Mouse (Mus musculus): ENCODE results near the gene Gm13691. TPM values are rescaled to one million over a fixed set of nuclear protein-coding genes. Genes with fewer than 3 reads are reported as not detected.
"Not testable (repeated sequence)": the region's sequence is repeated elsewhere in the genome, so short reads cannot be mapped to it uniquely, and the experiment has no call there.

Gm13691 gene
- total and polyA plus RNA-seq, 2 experiments, result not detected

- not testable (repeated sequence) for H3K79me2 ChIP-seq (ENCODE audit: control insufficient read depth, insufficient read depth, low read length); DNase-seq (ENCODE audit: extremely low read depth, low read depth, low spot score); H3K9ac ChIP-seq (ENCODE audit: low read depth, low read length); H3K4me3 ChIP-seq (ENCODE audit: insufficient read depth, low read depth, low read length); H3K4me1 ChIP-seq (ENCODE audit: control insufficient read depth, insufficient read depth, low read length); H3K36me3 ChIP-seq (ENCODE audit: control insufficient read depth, insufficient read depth, low read length); H3K27ac ChIP-seq (replicated peaks; ENCODE audit: insufficient read depth, low read depth, low read length); H3K27me3 ChIP-seq (ENCODE audit: control insufficient read depth, insufficient read depth, low read length)
- no CpG with 5 or more reads among the region's 6 CpGs for WGBS
Measured at GRCm38 (mm10) chr2:83984443-83984842, 5.9 kb upstream of the Gm13691 start, which contains the start of gene Gm13697. TSS of gene Gm13697 (plus strand) at chr2:83984743.

DNA sequence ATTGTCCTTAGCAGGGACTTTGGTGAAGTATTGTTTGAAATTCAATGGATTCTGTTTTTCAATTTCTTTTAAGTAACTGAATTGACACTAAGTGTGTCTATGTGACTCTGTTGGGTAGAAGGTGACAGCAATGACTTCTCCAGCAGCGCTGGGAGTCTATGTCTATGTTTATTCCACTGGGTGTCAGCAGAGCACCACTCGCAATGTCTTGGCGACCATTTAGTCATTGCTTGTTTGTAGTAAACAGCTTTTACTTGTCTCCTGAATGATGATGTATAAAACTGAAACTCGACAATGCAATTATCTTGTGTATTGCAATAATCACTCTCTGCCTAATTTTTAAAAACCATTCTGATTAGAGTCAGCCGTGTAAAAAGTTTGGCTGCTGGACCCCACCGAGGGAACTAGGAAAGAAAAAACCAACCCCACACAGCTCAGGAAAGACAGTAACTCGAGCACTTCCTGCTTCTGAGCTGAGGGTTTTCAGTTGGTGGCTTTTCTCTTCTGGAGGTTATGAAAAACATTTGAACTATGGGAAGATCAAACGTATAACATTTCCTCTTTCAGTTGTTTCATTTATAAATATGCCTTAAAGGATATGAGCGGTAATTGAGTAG lies 3.4 kb downstream of the Gm13691 start:
- H3K27ac ChIP-seq (replicated peaks; ENCODE audit: insufficient read depth, low read depth, low read length), result not testable (repeated sequence)

GRCm38 (mm10) chr2:83994526-83994925 lies 4.2 kb downstream of the Gm13691 start:
- not testable (repeated sequence) for H3K27ac ChIP-seq (replicated peaks; ENCODE audit: insufficient read depth, low read depth, low read length); H3K79me2 ChIP-seq (ENCODE audit: control insufficient read depth, insufficient read depth, low read length); H3K9ac ChIP-seq (ENCODE audit: low read depth, low read length); H3K4me3 ChIP-seq (ENCODE audit: insufficient read depth, low read depth, low read length); H3K27me3 ChIP-seq (ENCODE audit: control insufficient read depth, insufficient read depth, low read length); DNase-seq (ENCODE audit: extremely low read depth, low read depth, low spot score); H3K4me1 ChIP-seq (ENCODE audit: control insufficient read depth, insufficient read depth, low read length); H3K36me3 ChIP-seq (ENCODE audit: control insufficient read depth, insufficient read depth, low read length)
- 92% methylated on average over 2 of the region's 3 CpGs for WGBS

More for the DNA sequence above, 3.4 kb downstream of the Gm13691 start:
- not testable (repeated sequence) for H3K4me3 ChIP-seq (ENCODE audit: insufficient read depth, low read depth, low read length); H3K79me2 ChIP-seq (ENCODE audit: control insufficient read depth, insufficient read depth, low read length); H3K27me3 ChIP-seq (ENCODE audit: control insufficient read depth, insufficient read depth, low read length); H3K9ac ChIP-seq (ENCODE audit: low read depth, low read length); DNase-seq (ENCODE audit: extremely low read depth, low read depth, low spot score); H3K36me3 ChIP-seq (ENCODE audit: control insufficient read depth, insufficient read depth, low read length); H3K4me1 ChIP-seq (ENCODE audit: control insufficient read depth, insufficient read depth, low read length)
- 58% methylated on average over 8 of the region's 9 CpGs for WGBS

- WGBS, result 71% methylated on average over 1 of the region's 1 CpGs
- Histone ChIP-seq H3K9ac (ENCODE audit: low read depth, low read length) (no peak overlapping the region), H3K27me3 (ENCODE audit: control insufficient read depth, insufficient read depth, low read length) (no peaks in the 10 kb centered on the region), H3K4me1 (ENCODE audit: control insufficient read depth, insufficient read depth, low read length) (no peaks in the 10 kb centered on the region), H3K36me3 (ENCODE audit: control insufficient read depth, insufficient read depth, low read length) (no peaks in the 10 kb centered on the region), H3K4me3 (ENCODE audit: insufficient read depth, low read depth, low read length) (no peak overlapping the region), H3K79me2 (ENCODE audit: control insufficient read depth, insufficient read depth, low read length) (no peaks in the 10 kb centered on the region), H3K27ac (replicated peaks; ENCODE audit: insufficient read depth, low read depth, low read length) (no peak overlapping the region)
- TF ChIP-seq CTCF (IDR thresholded peaks at IDR 0.05; ENCODE audit: low read depth, low read length) (no peak), POLR2A (IDR thresholded peaks at IDR 0.05; ENCODE audit: extremely low read depth, insufficient read depth, low read length) (no peak)
- no peak for DNase-seq (ENCODE audit: extremely low read depth, low read depth, low spot score)
Measured at GRCm38 (mm10) chr2:84008913-84009312, 18.6 kb downstream of the Gm13691 start.

- H3K36me3 ChIP-seq (ENCODE audit: control insufficient read depth, insufficient read depth, low read length), result no peaks in the 10 kb centered on the region
- no peak for DNase-seq (ENCODE audit: extremely low read depth, low read depth, low spot score)
- TF ChIP-seq POLR2A (IDR thresholded peaks at IDR 0.05; ENCODE audit: extremely low read depth, insufficient read depth, low read length) (no peak), CTCF (IDR thresholded peaks at IDR 0.05; ENCODE audit: low read depth, low read length) (no peak)
Measured at GRCm38 (mm10) chr2:84009818-84010217, 19.5 kb downstream of the Gm13691 start.

DNA sequence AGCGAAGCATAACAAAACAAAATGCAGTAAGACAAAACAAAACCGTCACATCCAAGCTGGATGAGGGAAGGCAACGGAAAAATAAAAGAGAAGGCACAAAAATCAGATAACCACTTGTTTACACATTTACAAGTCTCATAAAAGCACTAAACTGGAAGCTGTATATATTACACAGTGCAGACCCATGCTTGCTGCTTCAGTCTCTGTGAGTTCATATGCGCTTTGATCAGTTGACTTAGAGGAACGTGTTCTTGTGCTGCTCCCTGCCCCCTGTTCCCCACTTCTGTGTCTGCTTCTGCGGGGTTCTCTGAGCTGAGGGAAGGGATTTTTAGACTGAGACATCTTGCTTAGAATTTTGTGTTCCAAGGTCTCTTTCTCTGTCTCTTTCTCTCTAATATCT lies 24.2 kb downstream of the Gm13691 start:
- Histone ChIP-seq H3K27me3 (ENCODE audit: control insufficient read depth, insufficient read depth, low read length) (no peaks in the 10 kb centered on the region), H3K9ac (ENCODE audit: low read depth, low read length) (no peak overlapping the region), H3K27ac (replicated peaks; ENCODE audit: insufficient read depth, low read depth, low read length) (no peak overlapping the region), H3K4me1 (ENCODE audit: control insufficient read depth, insufficient read depth, low read length) (no peaks in the 10 kb centered on the region), H3K4me3 (ENCODE audit: insufficient read depth, low read depth, low read length) (no peak overlapping the region), H3K36me3 (ENCODE audit: control insufficient read depth, insufficient read depth, low read length) (no peaks in the 10 kb centered on the region), H3K79me2 (ENCODE audit: control insufficient read depth, insufficient read depth, low read length) (no peaks in the 10 kb centered on the region)
- TF ChIP-seq POLR2A (IDR thresholded peaks at IDR 0.05; ENCODE audit: extremely low read depth, insufficient read depth, low read length) (no peak), CTCF (IDR thresholded peaks at IDR 0.05; ENCODE audit: low read depth, low read length) (no peak)
- WGBS, result 72% methylated on average over 6 of the region's 6 CpGs
- DNase-seq (ENCODE audit: extremely low read depth, low read depth, low spot score), result no peak

More at GRCm38 (mm10) chr2:84009818-84010217, 19.5 kb downstream of the Gm13691 start:
- Histone ChIP-seq H3K4me3 (ENCODE audit: insufficient read depth, low read depth, low read length) (no peak overlapping the region), H3K4me1 (ENCODE audit: control insufficient read depth, insufficient read depth, low read length) (no peaks in the 10 kb centered on the region), H3K79me2 (ENCODE audit: control insufficient read depth, insufficient read depth, low read length) (no peaks in the 10 kb centered on the region), H3K9ac (ENCODE audit: low read depth, low read length) (no peak overlapping the region), H3K27ac (replicated peaks; ENCODE audit: insufficient read depth, low read depth, low read length) (no peak overlapping the region), H3K27me3 (ENCODE audit: control insufficient read depth, insufficient read depth, low read length) (no peaks in the 10 kb centered on the region)
- WGBS, result 57% methylated on average over 3 of the region's 3 CpGs

DNA sequence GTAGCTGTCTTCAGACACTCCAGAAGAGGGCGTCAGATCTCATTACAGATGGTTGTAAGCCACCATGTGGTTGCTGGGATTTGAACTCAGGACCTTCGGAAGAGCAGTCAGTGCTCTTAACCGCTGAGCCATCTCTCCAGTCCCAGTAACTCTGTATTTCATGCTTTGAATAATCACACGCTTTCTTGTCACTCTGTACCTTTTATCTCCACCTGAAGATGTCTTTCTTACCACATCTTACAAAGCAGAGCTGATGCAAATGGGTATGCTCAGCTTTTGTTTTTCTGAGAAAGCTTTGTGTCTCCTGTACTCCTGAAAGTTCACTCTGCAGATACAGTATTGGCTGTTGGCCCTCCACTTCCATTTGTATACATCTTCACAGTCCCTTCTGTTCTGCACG lies 25.9 kb downstream of the Gm13691 start:
- not testable (repeated sequence) for H3K4me1 ChIP-seq (ENCODE audit: control insufficient read depth, insufficient read depth, low read length); DNase-seq (ENCODE audit: extremely low read depth, low read depth, low spot score); H3K27ac ChIP-seq (replicated peaks; ENCODE audit: insufficient read depth, low read depth, low read length); H3K4me3 ChIP-seq (ENCODE audit: insufficient read depth, low read depth, low read length); H3K79me2 ChIP-seq (ENCODE audit: control insufficient read depth, insufficient read depth, low read length); H3K36me3 ChIP-seq (ENCODE audit: control insufficient read depth, insufficient read depth, low read length); H3K9ac ChIP-seq (ENCODE audit: low read depth, low read length); H3K27me3 ChIP-seq (ENCODE audit: control insufficient read depth, insufficient read depth, low read length)
- 80% methylated on average over 5 of the region's 5 CpGs for WGBS
